Mouse (Mus musculus) induced T-regulatory cell, adult 2 months (primary cell): Measurements from ENCODE around the gene Micall2.

Source experiments
- DNase-seq: peaks from one replicate; pipeline ENCODE4 v3.0.0-alpha.2; 2012; ENCODE audit warnings: low read depth

The Micall2 gene

GRCm38 (mm10) chr5:139681832-139682630 is 54.1 kb downstream of the Micall2 start:
- DNase-seq: no peak

- no peak for DNase-seq
Observed at GRCm38 (mm10) chr5:139675707-139675967, 60.5 kb downstream of the Micall2 start.

- DNase-seq: no peak
Observed at GRCm38 (mm10) chr5:139674940-139675706, 61.0 kb downstream of the Micall2 start.

GRCm38 (mm10) chr5:139669380-139669779 is 66.8 kb downstream of the Micall2 start:
- DNase-seq: peak; percentile 16

- peak; percentile 37 for DNase-seq
Observed at GRCm38 (mm10) chr5:139668494-139668893, 67.6 kb downstream of the Micall2 start.

GRCm38 (mm10) chr5:139666496-139666895 is 69.6 kb downstream of the Micall2 start:
- no peak for DNase-seq

GRCm38 (mm10) chr5:139665375-139665774 is 70.8 kb downstream of the Micall2 start:
- DNase-seq: no peak

GRCm38 (mm10) chr5:139661713-139662112 is 74.4 kb downstream of the Micall2 start:
- no peak for DNase-seq

- DNase-seq: no peak
Observed at GRCm38 (mm10) chr5:139659307-139659706, 76.8 kb downstream of the Micall2 start.

- no peak for DNase-seq
Observed at GRCm38 (mm10) chr5:139658865-139659264, 77.3 kb downstream of the Micall2 start.

- DNase-seq: no peak
Observed at GRCm38 (mm10) chr5:139657959-139658602, 78.1 kb downstream of the Micall2 start.
